Mouse (Mus musculus) yolk sac, embryonic 10.5 days (tissue): ENCODE results near the gene Ppp4r1.
A peak's percentile ranks its signal among the peaks of the same experiment; 100 is the strongest.

Experiments
- DNase-seq: peaks from one replicate; pipeline ENCODE4 v3.0.0-alpha.2; 2017; ENCODE audit warnings: low spot score

Gene Ppp4r1

GRCm38 (mm10) chr17:65857617-65858016, 75.2 kb downstream of the Ppp4r1 start:
- DNase-seq = no peak

GRCm38 (mm10) chr17:65862579-65862978, 80.2 kb downstream of the Ppp4r1 start:
- DNase-seq = no peak

- no peak for DNase-seq
Measured at GRCm38 (mm10) chr17:65863830-65864229, 81.5 kb downstream of the Ppp4r1 start.

GRCm38 (mm10) chr17:65864742-65865141, 82.4 kb downstream of the Ppp4r1 start:
- no peak for DNase-seq

GRCm38 (mm10) chr17:65865265-65865664, 82.9 kb downstream of the Ppp4r1 start:
- DNase-seq = no peak

- DNase-seq = no peak
Measured at GRCm38 (mm10) chr17:65866201-65866600, 83.8 kb downstream of the Ppp4r1 start.

GRCm38 (mm10) chr17:65867996-65868395, 85.6 kb downstream of the Ppp4r1 start:
- no peak for DNase-seq

GRCm38 (mm10) chr17:65869720-65870119, 87.3 kb downstream of the Ppp4r1 start:
- DNase-seq = no peak

GRCm38 (mm10) chr17:65870146-65870545, 87.8 kb downstream of the Ppp4r1 start:
- DNase-seq = peak; percentile 28

GRCm38 (mm10) chr17:65871641-65872041, 89.3 kb downstream of the Ppp4r1 start:
- DNase-seq = no peak

GRCm38 (mm10) chr17:65872051-65872450, 89.7 kb downstream of the Ppp4r1 start:
- DNase-seq = no peak

GRCm38 (mm10) chr17:65872652-65873051, 90.3 kb downstream of the Ppp4r1 start:
- DNase-seq = peak; percentile 25

GRCm38 (mm10) chr17:65873156-65873555, 90.8 kb downstream of the Ppp4r1 start:
- DNase-seq = no peak

- no peak for DNase-seq
Measured at GRCm38 (mm10) chr17:65873834-65874233, 91.5 kb downstream of the Ppp4r1 start.

- no peak for DNase-seq
Measured at GRCm38 (mm10) chr17:65877026-65877425, 94.7 kb downstream of the Ppp4r1 start.

GRCm38 (mm10) chr17:65884061-65884669, 101.8 kb downstream of the Ppp4r1 start:
- no peak for DNase-seq

GRCm38 (mm10) chr17:65884691-65885397, 102.5 kb downstream of the Ppp4r1 start:
- peak; percentile 99 for DNase-seq

- no peak for DNase-seq
Measured at GRCm38 (mm10) chr17:65885398-65885696, 103.0 kb downstream of the Ppp4r1 start.

- peak; percentile 26 for DNase-seq
Measured at GRCm38 (mm10) chr17:65885697-65886529, 103.5 kb downstream of the Ppp4r1 start, which contains the start of gene Ralbp1. Gene Ralbp1 (minus strand): TSS chr17:65885798.

GRCm38 (mm10) chr17:65886571-65886970, 104.2 kb downstream of the Ppp4r1 start:
- DNase-seq = no peak

GRCm38 (mm10) chr17:65889476-65889875, 107.1 kb downstream of the Ppp4r1 start:
- no peak for DNase-seq
